Mouse (Mus musculus): ENCODE data around the gene Zfp750. TPM values are rescaled to one million over a fixed set of nuclear protein-coding genes. Genes with fewer than 3 reads are reported as not detected.

Zfp750 gene
- polyA plus RNA-seq, 1 experiment from 2014 or later, result 0.61 TPM

GRCm38 (mm10) chr11:121549843-121550647 lies 30.9 kb upstream of the Zfp750 start:
- peaks cover 26% of the 10 kb centered on the region for H3K4me1 ChIP-seq
- no peaks in the 10 kb centered on the region for H3K36me3 ChIP-seq
- H3K27ac ChIP-seq, result peak overlapping the region; percentile 72
- peak; percentile 47; the same call in 1 of the 2 replicates for ATAC-seq (ENCODE audit: borderline replicate concordance, extremely low read depth, low FRiP score, low TSS enrichment)
- no peaks in the 10 kb centered on the region for H3K27me3 ChIP-seq
- WGBS, result 50% methylated on average over 17 of the region's 17 CpGs
- H3K9ac ChIP-seq, result no peak overlapping the region
- peak overlapping the region; percentile 11; the same call in 1 of the 2 replicates for H3K4me2 ChIP-seq
- H3K4me3 ChIP-seq, result no peak overlapping the region
- H3K9me3 ChIP-seq, result no peaks in the 10 kb centered on the region

- no peak for ATAC-seq (ENCODE audit: borderline replicate concordance, extremely low read depth, low FRiP score, low TSS enrichment)
- H3K4me3 ChIP-seq, result no peak overlapping the region
- peak overlapping the region; percentile 72 for H3K27ac ChIP-seq
- no peak overlapping the region for H3K4me2 ChIP-seq
- H3K27me3 ChIP-seq, result no peaks in the 10 kb centered on the region
- H3K9me3 ChIP-seq, result no peaks in the 10 kb centered on the region
- H3K36me3 ChIP-seq, result no peaks in the 10 kb centered on the region
- no peak overlapping the region for H3K9ac ChIP-seq
- peaks cover 29% of the 10 kb centered on the region for H3K4me1 ChIP-seq
- 57% methylated on average over 12 of the region's 12 CpGs for WGBS
Measured at GRCm38 (mm10) chr11:121548996-121549842, 30.1 kb upstream of the Zfp750 start.

GRCm38 (mm10) chr11:121547925-121548324 lies 28.8 kb upstream of the Zfp750 start:
- no peak overlapping the region for H3K27ac ChIP-seq
- WGBS, result 88% methylated on average over 4 of the region's 4 CpGs
- H3K4me1 ChIP-seq, result peaks cover 32% of the 10 kb centered on the region
- H3K27me3 ChIP-seq, result no peaks in the 10 kb centered on the region
- no peaks in the 10 kb centered on the region for H3K36me3 ChIP-seq
- no peak overlapping the region for H3K4me2 ChIP-seq
- no peak overlapping the region for H3K9ac ChIP-seq
- no peaks in the 10 kb centered on the region for H3K9me3 ChIP-seq
- no peak for ATAC-seq (ENCODE audit: borderline replicate concordance, extremely low read depth, low FRiP score, low TSS enrichment)
- H3K4me3 ChIP-seq, result no peak overlapping the region

GRCm38 (mm10) chr11:121547234-121547633 lies 28.1 kb upstream of the Zfp750 start:
- H3K4me2 ChIP-seq, result no peak overlapping the region

GRCm38 (mm10) chr11:121545398-121546034 lies 26.4 kb upstream of the Zfp750 start:
- no peaks in the 10 kb centered on the region for H3K9me3 ChIP-seq
- H3K27me3 ChIP-seq, result no peaks in the 10 kb centered on the region
- H3K27ac ChIP-seq, result peak overlapping the region; percentile 87; the same call in 1 of the 2 replicates
- no peak overlapping the region for H3K4me3 ChIP-seq
- ATAC-seq (ENCODE audit: borderline replicate concordance, extremely low read depth, low FRiP score, low TSS enrichment), result no peak
- H3K4me1 ChIP-seq, result peaks cover 30% of the 10 kb centered on the region
- H3K9ac ChIP-seq, result no peak overlapping the region
- H3K4me2 ChIP-seq, result no peak overlapping the region
- WGBS, result 63% methylated on average over 3 of the region's 3 CpGs
- no peaks in the 10 kb centered on the region for H3K36me3 ChIP-seq

More at GRCm38 (mm10) chr11:121547234-121547633, 28.1 kb upstream of the Zfp750 start:
- Histone ChIP-seq H3K4me1 (peaks cover 38% of the 10 kb centered on the region), H3K9me3 (no peaks in the 10 kb centered on the region), H3K36me3 (no peaks in the 10 kb centered on the region), H3K27ac (no peak overlapping the region), H3K27me3 (no peaks in the 10 kb centered on the region), H3K4me3 (no peak overlapping the region), H3K9ac (no peak overlapping the region)
- no peak for ATAC-seq (ENCODE audit: borderline replicate concordance, extremely low read depth, low FRiP score, low TSS enrichment)
- WGBS, result 78% methylated on average over 5 of the region's 5 CpGs

GRCm38 (mm10) chr11:121544755-121545397 lies 25.7 kb upstream of the Zfp750 start:
- no peaks in the 10 kb centered on the region for H3K9me3 ChIP-seq
- H3K27ac ChIP-seq, result peak overlapping the region; percentile 87
- H3K4me2 ChIP-seq, result no peak overlapping the region
- H3K36me3 ChIP-seq, result no peaks in the 10 kb centered on the region
- H3K27me3 ChIP-seq, result no peaks in the 10 kb centered on the region
- WGBS, result 37% methylated on average over 7 of the region's 7 CpGs
- ATAC-seq (ENCODE audit: borderline replicate concordance, extremely low read depth, low FRiP score, low TSS enrichment), result no peak
- no peak overlapping the region for H3K4me3 ChIP-seq
- peaks cover 24% of the 10 kb centered on the region for H3K4me1 ChIP-seq
- H3K9ac ChIP-seq, result no peak overlapping the region

GRCm38 (mm10) chr11:121543922-121544321 lies 24.8 kb upstream of the Zfp750 start:
- Histone ChIP-seq H3K9me3 (no peaks in the 10 kb centered on the region), H3K27me3 (no peaks in the 10 kb centered on the region), H3K36me3 (no peaks in the 10 kb centered on the region), H3K4me3 (no peak overlapping the region), H3K4me2 (peak overlapping the region; percentile 9; the same call in 1 of the 2 replicates), H3K9ac (no peak overlapping the region), H3K27ac (peak overlapping the region; percentile 87), H3K4me1 (peaks cover 14% of the 10 kb centered on the region)
- peak; percentile 68; the same call in 1 of the 2 replicates for ATAC-seq (ENCODE audit: borderline replicate concordance, extremely low read depth, low FRiP score, low TSS enrichment)
- WGBS, result 52% methylated on average over 9 of the region's 9 CpGs

GRCm38 (mm10) chr11:121543287-121543856 lies 24.2 kb upstream of the Zfp750 start:
- Histone ChIP-seq H3K27ac (peak overlapping the region; percentile 87), H3K9me3 (no peaks in the 10 kb centered on the region), H3K4me1 (peaks cover 13% of the 10 kb centered on the region; the same call in 1 of the 2 replicates), H3K36me3 (no peaks in the 10 kb centered on the region), H3K4me3 (no peak overlapping the region), H3K27me3 (no peaks in the 10 kb centered on the region), H3K9ac (no peak overlapping the region), H3K4me2 (no peak overlapping the region; the same call in 1 of the 2 replicates)
- WGBS, result 65% methylated on average over 5 of the region's 5 CpGs
- ATAC-seq (ENCODE audit: borderline replicate concordance, extremely low read depth, low FRiP score, low TSS enrichment), result no peak

GRCm38 (mm10) chr11:121542471-121542870 lies 23.3 kb upstream of the Zfp750 start:
- Histone ChIP-seq H3K4me1 (peaks cover 13% of the 10 kb centered on the region; the same call in 1 of the 2 replicates), H3K36me3 (no peaks in the 10 kb centered on the region), H3K27ac (0 out of 2 replicates have a peak overlapping the region, but pooled peaks have one; percentile 87), H3K4me2 (no peak overlapping the region), H3K9ac (no peak overlapping the region), H3K9me3 (no peaks in the 10 kb centered on the region), H3K4me3 (no peak overlapping the region), H3K27me3 (no peaks in the 10 kb centered on the region)
- ATAC-seq (ENCODE audit: borderline replicate concordance, extremely low read depth, low FRiP score, low TSS enrichment), result no peak
- 81% methylated on average over 4 of the region's 4 CpGs for WGBS

GRCm38 (mm10) chr11:121536528-121536927 lies 17.4 kb upstream of the Zfp750 start:
- no peak overlapping the region for H3K9ac ChIP-seq
- no peak overlapping the region for H3K4me2 ChIP-seq
- H3K4me3 ChIP-seq, result no peak overlapping the region
- H3K27ac ChIP-seq, result no peak overlapping the region
- 28% methylated on average over 3 of the region's 3 CpGs for WGBS
- no peak for ATAC-seq (ENCODE audit: borderline replicate concordance, extremely low read depth, low FRiP score, low TSS enrichment)
- H3K4me1 ChIP-seq, result no peaks in the 10 kb centered on the region
- H3K27me3 ChIP-seq, result no peaks in the 10 kb centered on the region
- H3K9me3 ChIP-seq, result no peaks in the 10 kb centered on the region
- H3K36me3 ChIP-seq, result no peaks in the 10 kb centered on the region

- H3K27ac ChIP-seq, result no peak overlapping the region
- no peaks in the 10 kb centered on the region for H3K36me3 ChIP-seq
- H3K4me1 ChIP-seq, result no peaks in the 10 kb centered on the region
- 79% methylated on average over 3 of the region's 3 CpGs for WGBS
- H3K4me3 ChIP-seq, result no peak overlapping the region
- no peak for ATAC-seq (ENCODE audit: borderline replicate concordance, extremely low read depth, low FRiP score, low TSS enrichment)
- no peak overlapping the region for H3K4me2 ChIP-seq
- no peaks in the 10 kb centered on the region for H3K9me3 ChIP-seq
- no peak overlapping the region for H3K9ac ChIP-seq
- H3K27me3 ChIP-seq, result no peaks in the 10 kb centered on the region
Measured at GRCm38 (mm10) chr11:121529747-121530146, 10.6 kb upstream of the Zfp750 start.

Measured in lung, embryonic 15.5 days (tissue).